Mouse (Mus musculus) forebrain, embryonic 11.5 days (tissue): ENCODE measurements around the gene Shisa4. TPM values are rescaled to one million over a fixed set of nuclear protein-coding genes. Genes with fewer than 3 reads are reported as not detected.

Source experiments
- ATAC-seq: fragments of 200-750 bp; cut with Nextera tagmentation; replicated peaks from 2 replicates; pipeline ENCODE4 v1.8.0; 2017; ENCODE audit warnings: moderate TSS enrichment; ENCODE audit not compliant: low FRiP score
- DNase-seq: peaks from one replicate; pipeline ENCODE4 v3.0.0-alpha.2; 2017; ENCODE audit warnings: low spot score
- H3K27ac ChIP-seq: fragments of 300-500 bp; sonication (generic); 2 replicates; pipeline ENCODE4 v1.5.1; 2014; ENCODE audit warnings: low read depth, low read length
- H3K27me3 ChIP-seq: fragments of 300-500 bp; sonication (generic); 2 replicates; pipeline ENCODE4 v1.6.1; 2014; ENCODE audit warnings: mild to moderate bottlenecking, low read length, mixed read lengths; ENCODE audit not compliant: control insufficient read depth, insufficient read depth
- H3K36me3 ChIP-seq: fragments of 300-500 bp; sonication (generic); 2 replicates; pipeline ENCODE4 v1.6.1; 2014; ENCODE audit warnings: mild to moderate bottlenecking, low read length, moderate library complexity, mixed read lengths; ENCODE audit not compliant: control insufficient read depth, insufficient read depth
- H3K4me1 ChIP-seq: fragments of 300-500 bp; sonication (generic); replicated peaks from 2 replicates; pipeline ENCODE4 v1.6.1; 2014; ENCODE audit warnings: low read length, mixed read lengths; ENCODE audit not compliant: control insufficient read depth, insufficient read depth
- H3K4me2 ChIP-seq: fragments of 300-500 bp; sonication (generic); 2 replicates; pipeline ENCODE4 v1.6.1; 2014; ENCODE audit warnings: low read depth, mild to moderate bottlenecking, low read length, moderate library complexity, mixed read lengths; ENCODE audit not compliant: severe bottlenecking
- H3K4me3 ChIP-seq: fragments of 300-500 bp; sonication (generic); 2 replicates; pipeline ENCODE4 v1.5.1; 2014; ENCODE audit warnings: low read depth, low read length
- H3K9ac ChIP-seq: fragments of 300-500 bp; sonication (generic); 2 replicates; pipeline ENCODE4 v1.6.1; 2014; ENCODE audit warnings: low read length
- H3K9me3 ChIP-seq: fragments of 300-500 bp; sonication (generic); 2 replicates; pipeline ENCODE4 v1.6.1; 2016; ENCODE audit warnings: low read length, mixed read lengths; ENCODE audit not compliant: control insufficient read depth
- WGBS: fragments of 180-500 bp; shearing (Covaris S2); extraction: QIAGEN DNeasy Blood & Tissue Kit; methylation state at CpG from one replicate; pipeline ENCODE4 v1.1.7; 2014; 5-methylcytosine and 5-hydroxymethylcytosine counted together
- polyA plus RNA-seq: library from polyadenylated mRNA; unstranded; fragments of >200 nt; fragmentation: Nextera tagmentation; extraction: Ambion mirVana; gene quantifications from 2 replicates; pipeline ENCODE4 v1.2.1, GENCODE M21; 2014

Shisa4 gene
- polyA plus RNA-seq, 1 experiment from 2014 or later, result 50.3 TPM

GRCm38 (mm10) chr1:135361491-135361890, 13.5 kb downstream of the Shisa4 start:
- no peak for ATAC-seq
- Histone ChIP-seq H3K4me2 (no peak overlapping the region), H3K4me1 (no peaks in the 10 kb centered on the region), H3K4me3 (no peak overlapping the region), H3K27me3 (no peaks in the 10 kb centered on the region), H3K27ac (no peak overlapping the region), H3K9ac (no peak overlapping the region), H3K9me3 (no peaks in the 10 kb centered on the region), H3K36me3 (no peaks in the 10 kb centered on the region)
- 90% methylated on average over 4 of the region's 4 CpGs for WGBS
- DNase-seq, result no peak

- Histone ChIP-seq H3K4me1 (no peaks in the 10 kb centered on the region), H3K4me2 (no peak overlapping the region), H3K27ac (no peak overlapping the region), H3K36me3 (no peaks in the 10 kb centered on the region), H3K9me3 (no peaks in the 10 kb centered on the region), H3K27me3 (no peaks in the 10 kb centered on the region), H3K9ac (no peak overlapping the region), H3K4me3 (no peak overlapping the region)
- no peak for ATAC-seq
- WGBS, result 44% methylated on average over 2 of the region's 2 CpGs
- DNase-seq, result no peak
Measured at GRCm38 (mm10) chr1:135359071-135359470, 16.0 kb downstream of the Shisa4 start.

GRCm38 (mm10) chr1:135351953-135352352, 23.1 kb downstream of the Shisa4 start:
- no peak overlapping the region for H3K9ac ChIP-seq
- no peaks in the 10 kb centered on the region for H3K4me1 ChIP-seq
- WGBS, result 84% methylated on average over 3 of the region's 3 CpGs
- DNase-seq, result no peak
- no peaks in the 10 kb centered on the region for H3K9me3 ChIP-seq
- no peak overlapping the region for H3K4me2 ChIP-seq
- no peak overlapping the region for H3K27ac ChIP-seq
- no peaks in the 10 kb centered on the region for H3K27me3 ChIP-seq
- H3K4me3 ChIP-seq, result no peak overlapping the region
- H3K36me3 ChIP-seq, result no peaks in the 10 kb centered on the region
- ATAC-seq, result no peak

- DNase-seq, result no peak
- WGBS, result 65% methylated on average over 4 of the region's 4 CpGs
- no peak for ATAC-seq
Measured at GRCm38 (mm10) chr1:135347498-135348169, 27.4 kb downstream of the Shisa4 start.

GRCm38 (mm10) chr1:135346891-135347290, 28.1 kb downstream of the Shisa4 start:
- no peak for ATAC-seq
- DNase-seq, result no peak
- no peaks in the 10 kb centered on the region for H3K9me3 ChIP-seq
- H3K27me3 ChIP-seq, result no peaks in the 10 kb centered on the region
- H3K27ac ChIP-seq, result no peak overlapping the region
- H3K4me2 ChIP-seq, result no peak overlapping the region
- H3K9ac ChIP-seq, result no peak overlapping the region
- H3K36me3 ChIP-seq, result no peaks in the 10 kb centered on the region
- H3K4me1 ChIP-seq, result no peaks in the 10 kb centered on the region
- WGBS, result 63% methylated on average over 3 of the region's 3 CpGs
- H3K4me3 ChIP-seq, result no peak overlapping the region

More at GRCm38 (mm10) chr1:135347498-135348169, 27.4 kb downstream of the Shisa4 start:
- Histone ChIP-seq H3K4me3 (no peak overlapping the region), H3K27me3 (no peaks in the 10 kb centered on the region), H3K4me1 (no peaks in the 10 kb centered on the region), H3K4me2 (no peak overlapping the region), H3K9ac (no peak overlapping the region), H3K27ac (no peak overlapping the region), H3K9me3 (no peaks in the 10 kb centered on the region), H3K36me3 (no peaks in the 10 kb centered on the region)

GRCm38 (mm10) chr1:135344026-135344425, 31.0 kb downstream of the Shisa4 start:
- H3K27ac ChIP-seq, result no peak overlapping the region
- DNase-seq, result no peak
- no peak overlapping the region for H3K4me3 ChIP-seq
- H3K4me1 ChIP-seq, result no peaks in the 10 kb centered on the region
- WGBS, result 75% methylated on average over 4 of the region's 4 CpGs
- no peaks in the 10 kb centered on the region for H3K36me3 ChIP-seq
- no peaks in the 10 kb centered on the region for H3K9me3 ChIP-seq
- ATAC-seq, result no peak
- H3K4me2 ChIP-seq, result no peak overlapping the region
- H3K9ac ChIP-seq, result no peak overlapping the region
- no peaks in the 10 kb centered on the region for H3K27me3 ChIP-seq

- WGBS, result 91% methylated on average over 8 of the region's 8 CpGs
- H3K27ac ChIP-seq, result no peak overlapping the region
- no peak overlapping the region for H3K4me2 ChIP-seq
- no peaks in the 10 kb centered on the region for H3K36me3 ChIP-seq
- H3K9me3 ChIP-seq, result no peaks in the 10 kb centered on the region
- H3K4me1 ChIP-seq, result no peaks in the 10 kb centered on the region
- no peaks in the 10 kb centered on the region for H3K27me3 ChIP-seq
- ATAC-seq (no peak), DNase-seq (no peak)
- H3K9ac ChIP-seq, result no peak overlapping the region
- H3K4me3 ChIP-seq, result no peak overlapping the region
Measured at GRCm38 (mm10) chr1:135341947-135342346, 33.1 kb downstream of the Shisa4 start.

GRCm38 (mm10) chr1:135330578-135330977, 44.5 kb downstream of the Shisa4 start:
- ATAC-seq (no peak), DNase-seq (no peak)
- Histone ChIP-seq H3K4me3 (no peak overlapping the region), H3K4me1 (no peaks in the 10 kb centered on the region), H3K27ac (no peak overlapping the region), H3K27me3 (no peaks in the 10 kb centered on the region), H3K9me3 (no peaks in the 10 kb centered on the region), H3K9ac (no peak overlapping the region), H3K36me3 (no peaks in the 10 kb centered on the region), H3K4me2 (no peak overlapping the region)
- 84% methylated on average over 6 of the region's 6 CpGs for WGBS

- Histone ChIP-seq H3K4me3 (no peak overlapping the region), H3K4me2 (no peak overlapping the region), H3K36me3 (no peaks in the 10 kb centered on the region), H3K4me1 (no peaks in the 10 kb centered on the region), H3K27me3 (no peaks in the 10 kb centered on the region), H3K9ac (no peak overlapping the region), H3K9me3 (no peaks in the 10 kb centered on the region), H3K27ac (no peak overlapping the region)
- 57% methylated on average over 5 of the region's 5 CpGs for WGBS
- ATAC-seq, result no peak
- DNase-seq, result no peak
Measured at GRCm38 (mm10) chr1:135328368-135328767, 46.7 kb downstream of the Shisa4 start.
